Mouse (Mus musculus) neural tube, embryonic 14.5 days (tissue): ENCODE data around the gene Ppt2. TPM values are rescaled to one million over a fixed set of nuclear protein-coding genes. Genes with fewer than 3 reads are reported as not detected.

ENCODE experiments used
- ATAC-seq: fragments of 200-750 bp; cut with Nextera tagmentation; 2 replicates; pipeline ENCODE4 v1.8.0; 2017; ENCODE audit warnings: low read depth, mild to moderate bottlenecking, moderate TSS enrichment, moderate library complexity
- H3K27ac ChIP-seq: fragments of 300-500 bp; sonication (generic); 2 replicates; pipeline ENCODE4 v1.5.1; 2014; ENCODE audit warnings: low read depth, mild to moderate bottlenecking, control low read depth, low read length, moderate library complexity, mixed read lengths
- H3K27me3 ChIP-seq: fragments of 300-500 bp; sonication (generic); 2 replicates; pipeline ENCODE4 v1.6.1; 2014; ENCODE audit warnings: low read length; ENCODE audit not compliant: control insufficient read depth, insufficient read depth
- H3K36me3 ChIP-seq: fragments of 300-500 bp; sonication (generic); 2 replicates; pipeline ENCODE4 v1.6.1; 2014; ENCODE audit warnings: low read length, mixed read lengths; ENCODE audit not compliant: control insufficient read depth, insufficient read depth
- H3K4me1 ChIP-seq: fragments of 300-500 bp; sonication (generic); 2 replicates; pipeline ENCODE4 v1.6.1; 2014; ENCODE audit warnings: low read length; ENCODE audit not compliant: control insufficient read depth, insufficient read depth
- H3K4me2 ChIP-seq: fragments of 300-500 bp; sonication (generic); 2 replicates; pipeline ENCODE4 v1.6.1; 2014; ENCODE audit warnings: mild to moderate bottlenecking, low read depth, low read length, control low read depth
- H3K4me3 ChIP-seq: fragments of 300-500 bp; sonication (generic); 2 replicates; pipeline ENCODE4 v1.5.1; 2014; ENCODE audit warnings: low read depth, low read length, control low read depth, mixed read lengths
- H3K9ac ChIP-seq: fragments of 300-500 bp; sonication (generic); replicated peaks from 2 replicates; pipeline ENCODE4 v1.6.1; 2014; ENCODE audit warnings: low read depth, mild to moderate bottlenecking, control low read depth, low read length, mixed read lengths
- H3K9me3 ChIP-seq: fragments of 300-500 bp; sonication (generic); 2 replicates; pipeline ENCODE4 v1.6.1; 2016; ENCODE audit warnings: low read length; ENCODE audit not compliant: control insufficient read depth
- WGBS: fragments of 180-500 bp; shearing (Covaris S2); extraction: QIAGEN DNeasy Blood & Tissue Kit; methylation state at CpG from one replicate; pipeline ENCODE4 v1.1.7; 2014; 5-methylcytosine and 5-hydroxymethylcytosine counted together
- polyA plus RNA-seq: library from polyadenylated mRNA; unstranded; fragments of >200 nt; fragmentation: Nextera tagmentation; extraction: Ambion mirVana; gene quantifications from 2 replicates; pipeline ENCODE4 v1.2.1, GENCODE M21; 2014

Gene Ppt2
- polyA plus RNA-seq, 1 experiment from 2014 or later: 25.4 TPM

DNA sequence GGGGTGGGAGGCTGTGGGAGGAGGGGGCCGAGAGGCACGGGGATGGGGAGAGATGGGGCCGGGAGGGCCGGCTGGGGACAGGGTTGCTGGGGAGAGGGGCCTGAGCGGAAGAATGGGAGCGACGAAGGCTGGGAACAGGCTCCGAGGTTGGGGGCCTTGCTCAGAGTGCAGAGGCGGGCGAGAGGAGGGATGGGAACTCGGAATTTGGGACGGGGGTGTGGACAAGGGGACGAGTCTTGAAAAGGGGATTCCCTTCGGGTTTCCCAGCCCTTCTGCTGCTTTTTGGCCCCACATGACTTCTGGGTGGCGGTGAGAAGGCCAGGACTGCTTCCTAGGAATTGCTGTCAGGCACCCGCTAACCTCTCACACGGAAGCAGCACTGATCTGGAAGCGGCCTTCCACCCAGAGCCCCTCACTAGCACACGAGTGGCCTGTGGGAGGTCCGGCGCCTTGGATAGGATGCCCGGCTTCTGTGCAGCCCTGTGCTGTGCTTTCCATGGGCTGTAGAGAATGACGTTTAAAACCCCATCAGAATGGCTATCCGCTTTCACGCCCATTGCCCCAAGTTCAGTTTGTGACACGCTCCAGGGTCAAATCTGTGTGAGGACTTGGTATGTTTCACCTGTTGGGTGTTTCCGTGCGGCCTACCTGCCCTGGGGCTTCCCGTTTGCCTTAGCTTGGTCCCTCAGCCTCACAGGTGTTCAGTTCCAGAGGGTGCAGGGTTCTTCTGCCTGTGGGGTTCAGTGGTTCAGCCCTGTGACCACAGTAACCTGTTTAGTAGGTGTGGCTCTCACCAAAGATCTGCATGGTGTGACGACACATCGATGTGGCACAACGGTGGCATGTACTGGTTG is 21.9 kb downstream of the Ppt2 start:
- Histone ChIP-seq H3K9me3 (no peaks in the 10 kb centered on the region), H3K4me1 (peaks cover 23% of the 10 kb centered on the region), H3K9ac (peak overlapping the region; percentile 96), H3K4me2 (peak overlapping the region; percentile 97), H3K4me3 (peak overlapping the region; percentile 90), H3K36me3 (peaks cover 13% of the 10 kb centered on the region), H3K27ac (peak overlapping the region; percentile 86), H3K27me3 (no peaks in the 10 kb centered on the region)
- ATAC-seq: no peak
- WGBS: 18% methylated on average over 32 of the region's 32 CpGs

DNA sequence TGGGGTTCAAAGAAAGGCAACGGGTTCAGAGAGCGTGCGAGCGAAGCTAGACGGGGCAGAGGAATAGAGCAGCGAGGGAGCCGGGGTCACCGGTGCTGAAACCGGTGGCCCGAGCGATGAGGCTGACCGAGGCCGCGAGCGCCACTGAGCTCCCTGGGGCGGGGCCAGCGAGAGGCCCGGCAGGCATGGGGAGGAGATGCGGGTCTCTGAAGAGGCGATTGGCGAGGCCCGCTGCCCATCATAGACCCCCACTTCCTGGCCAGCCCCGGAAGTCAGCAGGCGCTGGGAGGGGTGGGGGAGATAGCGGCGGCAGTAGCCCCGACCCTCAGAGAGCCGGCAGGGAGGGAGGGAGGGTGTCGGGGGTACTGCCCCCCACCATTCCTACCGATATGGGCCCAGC is 22.7 kb downstream of the Ppt2 start:
- ATAC-seq: peak; percentile 42
- no peaks in the 10 kb centered on the region for H3K9me3 ChIP-seq
- H3K9ac ChIP-seq: peak overlapping the region; percentile 96
- peak overlapping the region; percentile 86 for H3K27ac ChIP-seq
- 0% methylated on average over 28 of the region's 30 CpGs for WGBS
- H3K4me1 ChIP-seq: peaks cover 23% of the 10 kb centered on the region
- H3K27me3 ChIP-seq: no peaks in the 10 kb centered on the region
- peak overlapping the region; percentile 97 for H3K4me2 ChIP-seq
- H3K36me3 ChIP-seq: peaks cover 5% of the 10 kb centered on the region; the same call in 1 of the 2 replicates
- H3K4me3 ChIP-seq: peak overlapping the region; percentile 90

DNA sequence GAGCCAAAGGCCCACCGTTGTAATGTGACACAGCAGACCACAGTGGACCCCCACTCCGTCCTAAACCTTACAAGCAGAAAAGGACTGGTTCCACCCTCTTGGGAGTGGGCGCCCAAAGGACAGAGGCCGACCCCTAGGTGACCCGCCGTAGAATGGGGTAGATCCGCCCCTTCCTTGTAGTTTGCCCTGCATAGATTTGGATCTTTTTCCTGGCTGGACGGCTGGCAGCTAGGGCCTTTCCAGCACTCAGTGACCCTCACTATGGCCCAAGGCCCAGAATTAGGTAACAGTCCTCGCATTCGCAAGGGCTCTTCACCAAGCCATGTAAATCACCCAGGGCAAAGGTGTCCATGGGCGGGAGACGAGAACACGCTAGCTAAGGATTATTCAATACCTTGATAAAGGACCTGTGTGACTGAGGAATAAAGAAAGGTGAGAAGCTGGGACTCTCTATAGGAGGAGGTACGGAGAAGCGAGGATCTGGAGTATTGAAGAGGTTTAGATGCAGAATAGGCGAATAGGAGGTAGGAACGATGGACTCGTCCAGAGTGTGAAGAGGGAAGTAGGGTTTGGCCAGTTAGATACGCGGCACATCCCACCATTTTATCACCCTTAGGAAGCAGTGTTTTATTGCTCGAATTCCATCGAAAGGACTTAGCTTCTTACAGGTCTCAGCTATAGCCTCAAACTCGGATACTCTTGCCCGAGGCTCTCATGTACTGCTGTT is 23.6 kb downstream of the Ppt2 start:
- no peak for ATAC-seq
- H3K4me1 ChIP-seq: peaks cover 23% of the 10 kb centered on the region
- H3K9ac ChIP-seq: peak overlapping the region; percentile 96
- H3K4me2 ChIP-seq: peak overlapping the region; percentile 97
- peak overlapping the region; percentile 90 for H3K4me3 ChIP-seq
- no peaks in the 10 kb centered on the region for H3K27me3 ChIP-seq
- WGBS: 9% methylated on average over 24 of the region's 24 CpGs
- peaks cover 8% of the 10 kb centered on the region; the same call in 1 of the 2 replicates for H3K36me3 ChIP-seq
- H3K27ac ChIP-seq: peak overlapping the region; percentile 86
- no peaks in the 10 kb centered on the region for H3K9me3 ChIP-seq

DNA sequence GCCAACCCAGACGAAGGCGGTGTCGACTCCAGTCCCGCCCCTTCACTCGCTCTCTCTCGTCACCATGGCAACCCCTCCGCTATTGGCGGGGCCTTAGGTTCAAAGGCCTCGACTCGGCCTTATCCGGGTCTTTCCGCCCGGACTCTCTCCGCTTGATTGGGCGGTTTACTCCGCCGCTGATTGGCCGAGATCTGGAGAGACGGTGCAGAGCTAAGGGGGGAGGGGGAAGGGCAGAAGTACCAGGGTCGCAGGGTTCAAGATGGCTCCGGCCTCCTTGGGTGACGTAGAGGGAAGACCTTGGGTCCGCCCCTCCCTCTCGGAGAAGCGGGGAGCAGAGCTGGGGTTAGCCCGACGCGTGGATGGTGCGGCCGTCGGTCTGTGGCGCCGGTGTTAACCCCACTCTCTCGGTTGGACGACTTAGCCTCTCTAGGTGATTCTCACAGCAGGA is 24.2 kb downstream of the Ppt2 start, which contains the start of gene Agpat1:
TSS of gene Agpat1 (plus strand) at position 202 of the 448 bp plus-strand sequence.
- Histone ChIP-seq H3K4me2 (peak within 1 kb of the TSS; percentile 97), H3K4me3 (peak within 1 kb of the TSS; percentile 90), H3K9me3 (no peaks in the 10 kb centered on the region), H3K27ac (peak within 1 kb of the TSS; percentile 86), H3K4me1 (peaks cover 23% of the 10 kb centered on the region), H3K36me3 (peaks cover 8% of the 10 kb centered on the region; the same call in 1 of the 2 replicates), H3K27me3 (no peaks in the 10 kb centered on the region), H3K9ac (peak within 1 kb of the TSS; percentile 96)
- WGBS: under 1% methylated on average over 35 of the region's 35 CpGs
- peak; percentile 86 for ATAC-seq

DNA sequence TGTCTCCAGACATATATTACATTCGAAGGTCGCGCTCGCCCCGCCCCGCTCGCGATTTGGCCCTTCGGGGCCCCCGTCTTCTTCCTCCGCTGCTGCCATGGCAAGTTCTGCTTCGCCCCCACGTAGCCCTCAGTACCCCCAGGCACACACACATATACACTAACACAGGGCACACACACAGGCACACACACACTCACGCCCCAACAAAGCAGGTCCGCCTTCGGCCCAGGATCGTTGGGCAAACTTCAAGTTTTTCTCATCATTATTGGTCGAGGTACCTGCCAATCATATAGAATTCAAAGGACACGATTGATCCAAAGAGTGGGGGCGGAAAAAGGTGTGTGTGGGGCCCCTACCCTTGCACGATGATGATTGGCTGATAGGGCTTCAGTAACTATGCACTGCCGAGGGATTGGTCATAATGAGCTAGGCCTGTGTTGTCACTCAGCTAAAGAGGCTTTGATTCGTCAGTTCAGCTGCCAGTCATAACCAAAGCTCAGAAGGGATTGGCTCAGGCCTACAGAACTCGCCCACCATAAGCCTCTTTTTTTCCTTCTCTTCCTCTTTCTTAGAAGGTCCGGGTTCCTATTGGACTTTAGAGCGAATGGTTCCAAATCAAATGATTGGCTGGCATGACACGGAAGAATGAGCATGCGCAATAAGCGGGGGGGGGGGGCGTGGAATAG is 24.8 kb downstream of the Ppt2 start, which contains the start of gene Rnf5:
TSS of gene Rnf5 (minus strand) at position 316 of the 686 bp plus-strand sequence.
- WGBS: under 1% methylated on average over 28 of the region's 30 CpGs
- H3K4me2 ChIP-seq: peak within 1 kb of the TSS; percentile 97
- H3K27ac ChIP-seq: peak within 1 kb of the TSS; percentile 86
- H3K36me3 ChIP-seq: peaks cover 8% of the 10 kb centered on the region; the same call in 1 of the 2 replicates
- peak; percentile 94 for ATAC-seq
- H3K27me3 ChIP-seq: no peaks in the 10 kb centered on the region
- H3K4me1 ChIP-seq: peaks cover 19% of the 10 kb centered on the region
- peak within 1 kb of the TSS; percentile 90 for H3K4me3 ChIP-seq
- H3K9ac ChIP-seq: peak within 1 kb of the TSS; percentile 96
- H3K9me3 ChIP-seq: no peaks in the 10 kb centered on the region

DNA sequence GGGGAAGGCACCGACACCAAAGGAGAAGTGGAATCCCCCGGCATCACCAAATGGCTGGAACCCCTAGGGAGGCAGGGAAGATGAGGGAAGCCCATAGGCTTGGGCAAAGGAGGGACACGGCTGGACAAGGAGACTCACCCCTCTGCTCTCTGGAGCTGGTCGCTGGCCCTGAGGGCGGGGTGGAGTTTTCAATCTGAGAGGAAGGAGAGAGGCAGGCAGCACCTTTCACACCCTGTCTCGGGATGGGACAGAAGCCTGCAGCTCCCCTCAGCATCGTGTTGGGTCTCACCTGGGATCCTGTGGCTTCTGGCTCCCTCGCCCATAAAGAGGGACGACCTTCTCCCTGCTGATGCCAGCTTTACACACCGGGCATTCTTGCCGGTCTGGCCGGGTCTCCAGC is 26.5 kb downstream of the Ppt2 start:
- H3K4me1 ChIP-seq: peaks cover 18% of the 10 kb centered on the region
- no peak overlapping the region for H3K9ac ChIP-seq
- no peaks in the 10 kb centered on the region for H3K27me3 ChIP-seq
- no peak overlapping the region for H3K27ac ChIP-seq
- ATAC-seq: no peak
- no peaks in the 10 kb centered on the region for H3K9me3 ChIP-seq
- no peak overlapping the region for H3K4me3 ChIP-seq
- 89% methylated on average over 12 of the region's 12 CpGs for WGBS
- H3K4me2 ChIP-seq: peak overlapping the region; percentile 89; the same call in 1 of the 2 replicates
- H3K36me3 ChIP-seq: peaks cover 8% of the 10 kb centered on the region; the same call in 1 of the 2 replicates

DNA sequence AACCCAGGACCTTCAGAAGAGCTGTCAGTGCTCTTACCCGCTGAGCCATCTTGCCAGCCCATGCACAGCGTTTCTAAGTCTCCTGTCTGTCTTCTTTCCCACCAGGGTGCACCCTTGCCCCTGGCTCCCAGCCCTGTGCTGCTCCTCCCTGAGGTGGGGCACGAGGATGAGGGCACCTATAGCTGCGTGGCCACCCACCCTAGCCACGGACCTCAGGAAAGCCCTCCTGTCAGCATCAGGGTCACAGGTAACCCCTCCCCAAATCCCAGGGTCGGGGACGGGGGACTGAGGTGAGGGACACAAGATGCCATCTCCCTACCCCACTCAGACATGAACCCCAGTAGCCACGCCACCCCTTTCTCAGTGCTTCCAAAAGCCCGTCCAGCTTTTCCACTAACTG is 28.4 kb downstream of the Ppt2 start:
- Histone ChIP-seq H3K9me3 (no peaks in the 10 kb centered on the region), H3K9ac (no peak overlapping the region)
- 81% methylated on average over 9 of the region's 9 CpGs for WGBS

DNA sequence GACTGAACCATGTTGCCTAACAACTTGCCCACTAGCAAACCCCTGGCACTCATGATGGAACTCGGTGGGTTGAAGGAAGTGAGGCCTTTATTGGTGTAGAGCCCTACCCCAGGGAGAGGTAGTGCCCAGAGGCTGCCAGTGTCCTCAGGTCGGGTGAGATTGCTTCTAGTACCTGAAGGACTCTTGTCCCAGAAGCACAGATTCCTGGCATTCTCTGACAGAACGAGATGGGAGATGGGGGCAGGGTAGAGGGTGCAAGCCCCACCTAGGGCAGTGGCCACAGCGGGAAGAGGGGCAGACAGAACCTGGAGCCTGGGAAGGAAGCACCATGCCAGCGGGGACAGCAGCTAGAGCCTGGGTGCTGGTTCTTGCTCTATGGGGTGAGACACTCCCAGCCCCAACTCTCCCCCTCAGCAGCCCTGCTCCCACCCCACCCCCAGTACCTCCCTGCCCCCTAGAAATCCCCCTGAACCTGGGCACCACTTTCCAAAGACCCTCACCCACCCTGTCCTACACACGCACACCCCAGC is 30.7 kb downstream of the Ppt2 start, which contains the start of gene Ager:
TSS of gene Ager (plus strand) at position 297 of the 530 bp plus-strand sequence.
- Histone ChIP-seq H3K4me1 (peaks cover 25% of the 10 kb centered on the region), H3K27me3 (no peaks in the 10 kb centered on the region), H3K4me2 (no peak within 1 kb of the TSS), H3K27ac (no peak within 1 kb of the TSS), H3K9me3 (no peaks in the 10 kb centered on the region), H3K4me3 (no peak within 1 kb of the TSS), H3K36me3 (peaks cover 20% of the 10 kb centered on the region; the same call in 1 of the 2 replicates), H3K9ac (no peak within 1 kb of the TSS)
- no peak for ATAC-seq
- 22% methylated on average over 6 of the region's 6 CpGs for WGBS

More for the DNA sequence above, 28.4 kb downstream of the Ppt2 start:
- peaks cover 18% of the 10 kb centered on the region; the same call in 1 of the 2 replicates for H3K36me3 ChIP-seq
- no peaks in the 10 kb centered on the region for H3K27me3 ChIP-seq
- H3K4me3 ChIP-seq: no peak overlapping the region
- H3K4me1 ChIP-seq: peaks cover 13% of the 10 kb centered on the region; the same call in 1 of the 2 replicates
- no peak overlapping the region for H3K4me2 ChIP-seq
- H3K27ac ChIP-seq: no peak overlapping the region
- no peak for ATAC-seq
